Mouse (Mus musculus) brain, embryonic 14.5 days (tissue): ENCODE measurements at regions not wholly inside any gene's neighbourhood (a gene's known extent, or its start where the extent isn't known, plus 50 kb on each side); places are given as distances from the start of the nearest gene placed in this dataset.

Experiments
- CTCF ChIP-seq: fragments of 200-500 bp; IDR thresholded peaks from 2 replicates; pipeline ENCODE4 v1.5.1; 2012; ENCODE audit warnings: inconsistent platforms, mild to moderate bottlenecking, moderate library complexity, borderline replicate concordance; ENCODE audit not compliant: insufficient read depth, insufficient read length; ENCODE audit errors: extremely low read depth
- POLR2A ChIP-seq: fragments of 200-500 bp; IDR thresholded peaks from 2 replicates; pipeline ENCODE4 v1.6.1; 2012; ENCODE audit warnings: mild to moderate bottlenecking, inconsistent platforms, borderline replicate concordance; ENCODE audit not compliant: poor library complexity, insufficient read depth, insufficient read length, severe bottlenecking; ENCODE audit errors: extremely low read depth

- TF ChIP-seq CTCF = no peak
- TF ChIP-seq POLR2A = no peak
These were observed 1034.0 kb downstream of the Pcdh7 start for GRCm38 (mm10) chr5:58751777-58752176.
